Mouse (Mus musculus): Measurements from ENCODE around the gene Ppip5k1. TPM values are rescaled to one million over a fixed set of nuclear protein-coding genes. Genes with fewer than 3 reads are reported as not detected.
"Not testable (repeated sequence)": the region's sequence is repeated elsewhere in the genome, so short reads cannot be mapped to it uniquely, and the experiment has no call there.

Ppip5k1 gene
- 14.0 and 15.5 TPM in 2 replicates for polyA plus RNA-seq (2015; fragmentation: Nextera tagmentation; extraction: Ambion mirVana)

GRCm38 (mm10) chr2:121354820-121355592, at the start of gene Ppip5k1:
TSS of gene Ppip5k1 (minus strand) at chr2:121355396.
- H3K4me1 ChIP-seq = peaks cover 14% of the 10 kb centered on the region
- H3K9me3 ChIP-seq (replicated peaks) = no peaks in the 10 kb centered on the region
- peak within 1 kb of the TSS; percentile 74 for H3K27ac ChIP-seq
- peak within 1 kb of the TSS; percentile 84 for H3K4me2 ChIP-seq
- H3K27me3 ChIP-seq = peaks cover 39% of the 10 kb centered on the region
- peak within 1 kb of the TSS; percentile 85 for H3K9ac ChIP-seq
- H3K36me3 ChIP-seq (ENCODE audit: poor library complexity, severe bottlenecking) = peaks cover 4% of the 10 kb centered on the region; the same call in 1 of the 2 replicates
- WGBS = under 1% methylated on average over 56 of the region's 58 CpGs
- ATAC-seq = peak; percentile 98
- H3K4me3 ChIP-seq = peak within 1 kb of the TSS; percentile 71

GRCm38 (mm10) chr2:121403296-121403695, 48.1 kb upstream of the Ppip5k1 start:
- Histone ChIP-seq H3K36me3 (ENCODE audit: poor library complexity, severe bottlenecking) (no peaks in the 10 kb centered on the region; the same call in 1 of the 2 replicates), H3K4me2 (no peak overlapping the region), H3K9ac (no peak overlapping the region), H3K9me3 (replicated peaks) (no peaks in the 10 kb centered on the region; the same call in 1 of the 2 replicates), H3K27ac (no peak overlapping the region), H3K27me3 (no peaks in the 10 kb centered on the region), H3K4me1 (no peaks in the 10 kb centered on the region), H3K4me3 (no peak overlapping the region)
- no peak for ATAC-seq

GRCm38 (mm10) chr2:121396624-121397023, 41.4 kb upstream of the Ppip5k1 start:
- 16% methylated on average over 8 of the region's 8 CpGs for WGBS
- no peaks in the 10 kb centered on the region for H3K36me3 ChIP-seq (ENCODE audit: poor library complexity, severe bottlenecking)

GRCm38 (mm10) chr2:121386961-121387575, 31.9 kb upstream of the Ppip5k1 start, which contains the start of gene Strc:
TSS of gene Strc (minus strand) at chr2:121387168.
- H3K4me1 ChIP-seq; H3K4me3 ChIP-seq; ATAC-seq; H3K4me2 ChIP-seq; H3K27me3 ChIP-seq; H3K36me3 ChIP-seq (ENCODE audit: poor library complexity, severe bottlenecking); H3K9ac ChIP-seq; H3K9me3 ChIP-seq (replicated peaks); H3K27ac ChIP-seq: not testable (repeated sequence)
- 95% methylated on average over 16 of the region's 17 CpGs for WGBS

More at GRCm38 (mm10) chr2:121396624-121397023, 41.4 kb upstream of the Ppip5k1 start:
- Histone ChIP-seq H3K4me2 (no peak overlapping the region), H3K27me3 (no peaks in the 10 kb centered on the region), H3K27ac (no peak overlapping the region), H3K4me1 (no peaks in the 10 kb centered on the region), H3K9ac (no peak overlapping the region), H3K9me3 (replicated peaks) (no peaks in the 10 kb centered on the region), H3K4me3 (no peak overlapping the region)
- no peak for ATAC-seq

- Histone ChIP-seq H3K36me3 (ENCODE audit: poor library complexity, severe bottlenecking) (no peaks in the 10 kb centered on the region), H3K27ac (no peak overlapping the region), H3K4me1 (no peaks in the 10 kb centered on the region), H3K27me3 (no peaks in the 10 kb centered on the region), H3K4me3 (no peak overlapping the region), H3K9ac (no peak overlapping the region), H3K9me3 (replicated peaks) (no peaks in the 10 kb centered on the region), H3K4me2 (no peak overlapping the region)
- 66% methylated on average over 2 of the region's 2 CpGs for WGBS
- no peak for ATAC-seq
These were observed 19.6 kb upstream of the Ppip5k1 start for GRCm38 (mm10) chr2:121374766-121375165.

GRCm38 (mm10) chr2:121372266-121372665, 17.1 kb upstream of the Ppip5k1 start:
- no peak overlapping the region for H3K27ac ChIP-seq
- H3K4me1 ChIP-seq = no peaks in the 10 kb centered on the region
- H3K27me3 ChIP-seq = no peaks in the 10 kb centered on the region
- WGBS = 68% methylated on average over 3 of the region's 3 CpGs
- no peak for ATAC-seq
- H3K4me2 ChIP-seq = no peak overlapping the region
- no peak overlapping the region for H3K9ac ChIP-seq
- no peaks in the 10 kb centered on the region for H3K36me3 ChIP-seq (ENCODE audit: poor library complexity, severe bottlenecking)
- no peaks in the 10 kb centered on the region for H3K9me3 ChIP-seq (replicated peaks)
- H3K4me3 ChIP-seq = no peak overlapping the region

GRCm38 (mm10) chr2:121370921-121371320, 15.7 kb upstream of the Ppip5k1 start:
- H3K4me1 ChIP-seq = no peaks in the 10 kb centered on the region
- no peak overlapping the region for H3K9ac ChIP-seq
- WGBS = 83% methylated on average over 5 of the region's 5 CpGs
- no peak overlapping the region for H3K4me3 ChIP-seq
- H3K27me3 ChIP-seq = no peaks in the 10 kb centered on the region
- no peak overlapping the region for H3K4me2 ChIP-seq
- no peaks in the 10 kb centered on the region for H3K9me3 ChIP-seq (replicated peaks)
- no peak for ATAC-seq
- no peak overlapping the region for H3K27ac ChIP-seq
- no peaks in the 10 kb centered on the region for H3K36me3 ChIP-seq (ENCODE audit: poor library complexity, severe bottlenecking)

- WGBS = 58% methylated on average over 2 of the region's 2 CpGs
- no peaks in the 10 kb centered on the region for H3K9me3 ChIP-seq (replicated peaks)
- H3K4me3 ChIP-seq = no peak overlapping the region
- H3K27ac ChIP-seq = no peak overlapping the region
- ATAC-seq = no peak
- H3K36me3 ChIP-seq (ENCODE audit: poor library complexity, severe bottlenecking) = no peaks in the 10 kb centered on the region
- no peak overlapping the region for H3K9ac ChIP-seq
- H3K4me2 ChIP-seq = no peak overlapping the region
- no peaks in the 10 kb centered on the region for H3K4me1 ChIP-seq
- H3K27me3 ChIP-seq = no peaks in the 10 kb centered on the region
These were observed 13.6 kb upstream of the Ppip5k1 start for GRCm38 (mm10) chr2:121368831-121369230.

- no peak overlapping the region for H3K4me3 ChIP-seq
- H3K27me3 ChIP-seq = peaks cover 11% of the 10 kb centered on the region
- WGBS = 73% methylated on average over 3 of the region's 3 CpGs
- no peak overlapping the region for H3K4me2 ChIP-seq
- no peak overlapping the region for H3K9ac ChIP-seq
- no peak for ATAC-seq
- peaks cover 3% of the 10 kb centered on the region; the same call in 1 of the 2 replicates for H3K4me1 ChIP-seq
- no peaks in the 10 kb centered on the region for H3K36me3 ChIP-seq (ENCODE audit: poor library complexity, severe bottlenecking)
- H3K27ac ChIP-seq = no peak overlapping the region
- no peaks in the 10 kb centered on the region for H3K9me3 ChIP-seq (replicated peaks)
These were observed 8.5 kb upstream of the Ppip5k1 start for GRCm38 (mm10) chr2:121363656-121364055.

- no peak overlapping the region for H3K27ac ChIP-seq
- no peak overlapping the region for H3K4me2 ChIP-seq
- H3K4me3 ChIP-seq = no peak overlapping the region
- H3K9me3 ChIP-seq (replicated peaks) = no peaks in the 10 kb centered on the region
- H3K9ac ChIP-seq = no peak overlapping the region
- peaks cover 9% of the 10 kb centered on the region for H3K4me1 ChIP-seq
- ATAC-seq = no peak
- H3K36me3 ChIP-seq (ENCODE audit: poor library complexity, severe bottlenecking) = no peaks in the 10 kb centered on the region
- peaks cover 39% of the 10 kb centered on the region for H3K27me3 ChIP-seq
- 41% methylated on average over 4 of the region's 4 CpGs for WGBS
These were observed 4.3 kb upstream of the Ppip5k1 start for GRCm38 (mm10) chr2:121359461-121359860.

- Histone ChIP-seq H3K4me2 (peak overlapping the region; percentile 60), H3K4me3 (peak overlapping the region; percentile 37), H3K4me1 (peaks cover 14% of the 10 kb centered on the region), H3K9ac (peak overlapping the region; percentile 61), H3K27ac (no peak overlapping the region), H3K36me3 (ENCODE audit: poor library complexity, severe bottlenecking) (no peaks in the 10 kb centered on the region), H3K9me3 (replicated peaks) (no peaks in the 10 kb centered on the region), H3K27me3 (peaks cover 39% of the 10 kb centered on the region)
- under 1% methylated on average over 16 of the region's 16 CpGs for WGBS
- ATAC-seq = peak; percentile 45; the same call in 1 of the 2 replicates
These were observed 3.2 kb upstream of the Ppip5k1 start for GRCm38 (mm10) chr2:121358381-121358780.

- H3K36me3 ChIP-seq (ENCODE audit: poor library complexity, severe bottlenecking) = no peaks in the 10 kb centered on the region
- H3K4me2 ChIP-seq = peak overlapping the region; percentile 60
- H3K27me3 ChIP-seq = peaks cover 39% of the 10 kb centered on the region
- H3K27ac ChIP-seq = no peak overlapping the region
- no peak overlapping the region for H3K9ac ChIP-seq
- H3K9me3 ChIP-seq (replicated peaks) = no peaks in the 10 kb centered on the region
- peaks cover 14% of the 10 kb centered on the region for H3K4me1 ChIP-seq
- peak overlapping the region; percentile 37; the same call in 1 of the 2 replicates for H3K4me3 ChIP-seq
- 3% methylated on average over 4 of the region's 4 CpGs for WGBS
- ATAC-seq = no peak
These were observed 2.8 kb upstream of the Ppip5k1 start for GRCm38 (mm10) chr2:121357961-121358360.

Measured in forebrain, embryonic 13.5 days (tissue).